Mouse (Mus musculus): ENCODE results near the gene Olfr384. TPM values are rescaled to one million over a fixed set of nuclear protein-coding genes. Genes with fewer than 3 reads are reported as not detected.
"Not testable (repeated sequence)": the region's sequence is repeated elsewhere in the genome, so short reads cannot be mapped to it uniquely, and the experiment has no call there.

Olfr384 gene
- not detected in 2 replicates for polyA plus RNA-seq (2012; rRNA removed)

- no peak for DNase-seq (ENCODE audit: extremely low spot score in 1 of 2, low spot score in 1 of 2)
Measured at GRCm38 (mm10) chr11:73598294-73598693, at the start of gene Olfr384. Gene Olfr384 (plus strand): TSS chr11:73598594.

GRCm38 (mm10) chr11:73579871-73580270 is 18.5 kb upstream of the Olfr384 start:
- DNase-seq (ENCODE audit: extremely low spot score in 1 of 2, low spot score in 1 of 2) = no peak

DNA sequence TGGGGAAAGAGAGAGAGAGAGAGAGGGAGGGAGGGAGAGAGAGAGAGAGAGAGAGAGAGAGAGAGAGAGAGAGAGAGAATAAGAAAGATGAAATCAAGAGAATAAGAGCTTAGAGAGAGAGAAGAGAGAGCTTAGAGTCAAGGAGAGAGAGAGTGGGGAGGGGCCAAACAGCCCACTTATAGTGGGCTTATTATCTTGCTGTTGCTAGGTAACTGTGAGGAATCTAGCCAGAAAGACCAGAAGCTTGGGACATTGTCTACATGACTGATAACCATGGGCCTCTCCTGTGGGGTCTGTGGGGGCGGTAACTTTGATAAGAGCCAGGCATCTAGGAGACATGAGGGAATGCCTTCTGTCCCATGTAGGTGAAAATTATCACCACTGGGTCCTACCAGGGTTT is 15.2 kb upstream of the Olfr384 start:
- DNase-seq (ENCODE audit: extremely low spot score in 1 of 2, low spot score in 1 of 2) = not testable (repeated sequence)

- DNase-seq (ENCODE audit: extremely low spot score in 1 of 2, low spot score in 1 of 2) = no peak
Measured at GRCm38 (mm10) chr11:73592908-73593307, 5.5 kb upstream of the Olfr384 start, which contains the start of gene Olfr385. Gene Olfr385 (minus strand): TSS chr11:73593008.

Other genes with a start within 250 kb of the Olfr384 start
- 0.04 TPM in 1 of 2 replicates, not detected in the other for gene Olfr20, start 247.8 kb upstream of the Olfr384 start, polyA plus RNA-seq (2012; rRNA removed)
- 0.14 and 0.25 TPM in 2 replicates for gene Olfr376, start 227.3 kb upstream of the Olfr384 start, polyA plus RNA-seq (2012; rRNA removed)
- not detected in 2 replicates for gene Olfr1, start 199.0 kb upstream of the Olfr384 start, polyA plus RNA-seq (2012; rRNA removed)
- not detected in 2 replicates for gene Olfr378, start 170.1 kb upstream of the Olfr384 start, polyA plus RNA-seq (2012; rRNA removed)
- not detected in 2 replicates for gene Olfr380, start 141.1 kb upstream of the Olfr384 start, polyA plus RNA-seq (2012; rRNA removed)
- not detected in 2 replicates for gene Olfr381, start 107.0 kb upstream of the Olfr384 start, polyA plus RNA-seq (2012; rRNA removed)
- not detected in 2 replicates for gene Olfr382, start 81.4 kb upstream of the Olfr384 start, polyA plus RNA-seq (2012; rRNA removed)
- not detected in 2 replicates for gene Olfr385, start 5.6 kb upstream of the Olfr384 start, polyA plus RNA-seq (2012; rRNA removed)
- not detected in 2 replicates for gene Zfp735, start 90.2 kb downstream of the Olfr384 start, polyA plus RNA-seq (2012; rRNA removed)
- gene Olfr389, start 182.1 kb downstream of the Olfr384 start, polyA plus RNA-seq (2012; rRNA removed) = not detected in 2 replicates
- gene Olfr390, start 184.4 kb downstream of the Olfr384 start, polyA plus RNA-seq (2012; rRNA removed) = not detected in 2 replicates
- not detected in 2 replicates for gene Olfr391-ps, start 204.5 kb downstream of the Olfr384 start, polyA plus RNA-seq (2012; rRNA removed)
- gene Olfr392, start 218.5 kb downstream of the Olfr384 start, polyA plus RNA-seq (2012; rRNA removed) = 0.02 TPM in 1 of 2 replicates, not detected in the other